Comparison of ENCODE assay signal across 18 mouse cellular contexts in the genomic region with DNA sequence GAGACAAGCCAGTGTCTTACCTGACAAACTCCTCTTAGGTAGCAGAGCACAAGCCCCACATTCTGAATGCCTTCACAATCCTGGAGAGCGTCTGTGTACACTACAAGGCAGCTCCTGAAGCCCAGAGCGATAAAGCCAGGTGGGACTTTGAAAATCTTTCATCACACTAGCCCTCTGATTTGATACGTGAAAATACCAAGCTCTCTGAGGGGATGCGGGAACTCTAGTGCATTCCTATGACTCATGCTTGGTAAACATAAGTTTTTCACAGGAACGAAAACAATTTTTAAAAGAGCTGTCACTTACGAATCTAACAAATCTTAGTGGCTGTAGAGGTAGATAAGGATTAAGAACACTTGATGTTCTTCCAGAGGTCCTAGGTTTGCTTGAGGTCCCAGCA.
"Had no signal": no experiment of that assay in that cellular context is flagged by ENCODE, and none has a peak within 500 bp of the region (broad histone marks: within the 10 kb centered on the region; RNA-seq: fewer than 3 reads in every experiment).

No protein-coding gene starts in this region.

- H3K4me3 ChIP-seq: layer of hippocampus, adult 2 months; liver, embryonic 13.5 days; midbrain, embryonic 12.5 days; midbrain, embryonic 15.5 days; neural tube, embryonic 12.5 days; neural tube, embryonic 15.5 days had no signal

- H3K9me3 ChIP-seq: liver, embryonic 13.5 days; midbrain, embryonic 12.5 days; midbrain, embryonic 15.5 days; neural tube, embryonic 12.5 days; neural tube, embryonic 15.5 days had no signal

- H3K4me1 ChIP-seq: neural tube, embryonic 12.5 days had no signal

- H3K4me2 ChIP-seq: liver, embryonic 13.5 days; midbrain, embryonic 12.5 days; midbrain, embryonic 15.5 days; neural tube, embryonic 12.5 days; neural tube, embryonic 15.5 days had no signal

- H3K36me3 ChIP-seq: liver, embryonic 13.5 days; midbrain, embryonic 12.5 days; midbrain, embryonic 15.5 days; neural tube, embryonic 12.5 days; neural tube, embryonic 15.5 days had no signal

- ATAC-seq: intestine, postnatal 0 days; midbrain, embryonic 15.5 days had no signal

- H3K27me3 ChIP-seq: liver, embryonic 13.5 days; midbrain, embryonic 12.5 days; midbrain, embryonic 15.5 days; neural tube, embryonic 12.5 days; neural tube, embryonic 15.5 days had no signal

- H3K27ac ChIP-seq: kidney, postnatal 0 days; layer of hippocampus, adult 2 months; liver, embryonic 13.5 days; macrophage; midbrain, embryonic 12.5 days; midbrain, embryonic 15.5 days; neural tube, embryonic 12.5 days; neural tube, embryonic 15.5 days; stomach, postnatal 0 days had no signal

- DNase-seq: kidney, adult 2 months; kidney, postnatal 25 days; layer of hippocampus, adult 9-11 months; liver, embryonic 13.5 days; right cerebral cortex, adult 18-20 months; right cerebral cortex, postnatal 14 days; right cerebral cortex, postnatal 4 days; thymus, adult 2 months; thymus, postnatal 14 days had no signal

- H3K9ac ChIP-seq: liver, embryonic 13.5 days; midbrain, embryonic 12.5 days; midbrain, embryonic 15.5 days; neural tube, embryonic 12.5 days; neural tube, embryonic 15.5 days had no signal
